Mouse (Mus musculus): ENCODE data around the gene Fam129a. TPM values are rescaled to one million over a fixed set of nuclear protein-coding genes. Genes with fewer than 3 reads are reported as not detected.

The Fam129a gene
- polyA plus RNA-seq, 1 experiment from 2014 or later = 1.3 TPM

- no peak overlapping the region for H3K27ac ChIP-seq (ENCODE audit: low read depth, low read length)
- 80% methylated on average over 2 of the region's 2 CpGs for WGBS
- H3K36me3 ChIP-seq (ENCODE audit: control insufficient read depth, insufficient read depth, low read length) = no peaks in the 10 kb centered on the region
- H3K27me3 ChIP-seq (ENCODE audit: control insufficient read depth, insufficient read depth, low read length) = no peaks in the 10 kb centered on the region
- no peaks in the 10 kb centered on the region for H3K9me3 ChIP-seq (ENCODE audit: control insufficient read depth, low read length)
- no peak overlapping the region for H3K4me2 ChIP-seq (ENCODE audit: low read depth, low read length, severe bottlenecking)
- H3K9ac ChIP-seq (ENCODE audit: low read length) = no peak overlapping the region
- DNase-seq (ENCODE audit: low spot score) (no peak), ATAC-seq (replicated peaks; ENCODE audit: low FRiP score) (no peak)
- H3K4me3 ChIP-seq (ENCODE audit: low read depth, low read length) = no peak overlapping the region
- no peaks in the 10 kb centered on the region for H3K4me1 ChIP-seq (replicated peaks; ENCODE audit: control insufficient read depth, insufficient read depth, low read length)
Observed at GRCm38 (mm10) chr1:151766166-151766565, 195.2 kb downstream of the Fam129a start.

GRCm38 (mm10) chr1:151766976-151767654 is 196.1 kb downstream of the Fam129a start:
- Histone ChIP-seq H3K9me3 (ENCODE audit: control insufficient read depth, low read length) (no peaks in the 10 kb centered on the region), H3K36me3 (ENCODE audit: control insufficient read depth, insufficient read depth, low read length) (no peaks in the 10 kb centered on the region), H3K4me1 (replicated peaks; ENCODE audit: control insufficient read depth, insufficient read depth, low read length) (no peaks in the 10 kb centered on the region), H3K4me2 (ENCODE audit: low read depth, low read length, severe bottlenecking) (no peak overlapping the region), H3K27me3 (ENCODE audit: control insufficient read depth, insufficient read depth, low read length) (no peaks in the 10 kb centered on the region), H3K9ac (ENCODE audit: low read length) (no peak overlapping the region), H3K4me3 (ENCODE audit: low read depth, low read length) (no peak overlapping the region), H3K27ac (ENCODE audit: low read depth, low read length) (no peak overlapping the region)
- WGBS = 90% methylated on average over 3 of the region's 3 CpGs
- no peak for ATAC-seq (replicated peaks; ENCODE audit: low FRiP score)
- DNase-seq (ENCODE audit: low spot score) = no peak

GRCm38 (mm10) chr1:151769200-151769913 is 198.4 kb downstream of the Fam129a start:
- Histone ChIP-seq H3K4me2 (ENCODE audit: low read depth, low read length, severe bottlenecking) (no peak overlapping the region), H3K9me3 (ENCODE audit: control insufficient read depth, low read length) (no peaks in the 10 kb centered on the region), H3K4me1 (replicated peaks; ENCODE audit: control insufficient read depth, insufficient read depth, low read length) (no peaks in the 10 kb centered on the region), H3K36me3 (ENCODE audit: control insufficient read depth, insufficient read depth, low read length) (no peaks in the 10 kb centered on the region), H3K4me3 (ENCODE audit: low read depth, low read length) (no peak overlapping the region), H3K9ac (ENCODE audit: low read length) (no peak overlapping the region), H3K27ac (ENCODE audit: low read depth, low read length) (no peak overlapping the region), H3K27me3 (ENCODE audit: control insufficient read depth, insufficient read depth, low read length) (no peaks in the 10 kb centered on the region)
- DNase-seq (ENCODE audit: low spot score) = peak; percentile 54
- ATAC-seq (replicated peaks; ENCODE audit: low FRiP score) = peak; percentile 70; the same call in 1 of the 2 replicates
- WGBS = 53% methylated on average over 3 of the region's 3 CpGs

Other genes starting within 250 kb of the Fam129a start
- 468 and 472 TPM in 2 replicates for gene Ivns1abp, start 226.7 kb upstream of the Fam129a start, polyA plus RNA-seq (2014; fragmentation: Nextera tagmentation; extraction: Ambion mirVana)
- 22.6 and 24.6 TPM in 2 replicates for gene Swt1, start 142.7 kb upstream of the Fam129a start, polyA plus RNA-seq (2014; fragmentation: Nextera tagmentation; extraction: Ambion mirVana)
- 57.8 and 61.9 TPM in 2 replicates for gene Trmt1l, start 142.6 kb upstream of the Fam129a start, polyA plus RNA-seq (2014; fragmentation: Nextera tagmentation; extraction: Ambion mirVana)
- gene Rnf2, start 70.2 kb upstream of the Fam129a start, polyA plus RNA-seq (2014; fragmentation: Nextera tagmentation; extraction: Ambion mirVana) = 130 and 140 TPM in 2 replicates
- gene Edem3, start 184.2 kb downstream of the Fam129a start, polyA plus RNA-seq (2014; fragmentation: Nextera tagmentation; extraction: Ambion mirVana) = 22.9 and 23.0 TPM in 2 replicates